Mouse (Mus musculus) lung, adult 18-20 months (tissue): ENCODE measurements around the gene Prkcg.
A peak's percentile ranks its signal among the peaks of the same experiment; 100 is the strongest.

Experiments used
- DNase-seq, 2 experiments: peaks; one replicate each; pipeline ENCODE4 v3.0.0; 2022; ENCODE audit warnings: mixed read lengths in 2 of 2

Prkcg gene

DNA sequence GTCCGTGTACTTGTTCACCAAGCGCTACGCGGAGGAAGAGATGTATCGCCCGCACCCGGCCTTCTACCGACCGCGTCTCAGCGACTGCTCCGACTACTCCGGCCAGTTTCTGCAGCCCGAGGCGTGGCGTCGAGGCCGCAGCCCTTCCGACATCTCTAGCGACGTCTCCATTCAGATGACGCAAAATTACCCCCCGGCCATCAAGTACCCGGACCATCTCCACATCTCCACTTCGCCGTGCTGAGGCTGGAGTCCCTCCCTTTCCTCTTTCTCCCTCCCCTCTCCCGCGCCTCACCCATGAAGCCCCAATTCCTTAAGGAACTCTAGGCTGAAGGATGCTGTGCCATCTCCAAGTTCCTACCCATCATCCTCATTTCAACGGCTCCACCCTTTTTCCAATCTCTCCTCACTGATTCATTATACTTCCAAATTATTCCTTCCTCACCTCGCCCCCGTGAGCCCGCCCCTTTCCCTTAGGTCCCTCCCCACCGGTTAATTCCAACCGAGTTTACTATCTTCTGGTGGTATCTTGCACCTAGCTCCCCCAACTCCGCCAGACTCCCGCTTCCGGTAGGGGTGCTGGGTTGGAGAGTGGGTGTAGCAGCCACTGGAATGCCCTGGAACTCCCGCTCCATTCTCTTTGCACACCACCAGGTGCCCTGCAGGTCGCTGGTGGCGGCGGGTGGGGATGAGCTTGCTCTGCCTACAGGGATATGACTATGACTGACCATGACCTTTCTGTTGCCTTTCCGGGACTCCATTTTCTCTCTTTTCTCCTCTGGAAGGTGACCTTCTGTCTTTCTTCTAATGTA is 77.9 kb downstream of the Prkcg start:
- DNase-seq, result peak in 1 of 2 experiments; percentile 1

- no peak for DNase-seq
Measured at GRCm38 (mm10) chr7:3367569-3367968, 78.6 kb downstream of the Prkcg start.

DNA sequence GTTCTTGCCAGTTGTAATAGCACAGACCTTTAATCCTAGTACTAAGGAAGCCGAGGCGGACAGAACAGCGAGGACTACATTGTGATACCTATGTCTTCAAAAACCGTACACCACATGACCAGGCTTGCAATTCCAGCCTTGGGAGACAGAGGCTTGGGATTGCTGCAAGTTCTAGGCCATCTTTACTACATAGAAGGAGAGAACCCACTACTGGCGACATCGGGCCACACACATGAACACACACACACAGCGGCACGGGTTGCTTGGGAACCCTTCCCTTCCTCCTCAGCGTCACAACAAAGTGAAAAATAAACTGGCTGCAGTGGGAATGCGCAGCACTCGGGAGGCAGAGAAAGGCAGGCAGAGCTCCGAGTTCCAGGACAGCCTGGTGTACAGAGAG is 79.3 kb downstream of the Prkcg start:
- peak in 1 of 2 experiments; percentile 4 for DNase-seq

GRCm38 (mm10) chr7:3369189-3369588 is 80.2 kb downstream of the Prkcg start:
- no peak for DNase-seq

GRCm38 (mm10) chr7:3370407-3370806 is 81.4 kb downstream of the Prkcg start:
- no peak for DNase-seq

DNA sequence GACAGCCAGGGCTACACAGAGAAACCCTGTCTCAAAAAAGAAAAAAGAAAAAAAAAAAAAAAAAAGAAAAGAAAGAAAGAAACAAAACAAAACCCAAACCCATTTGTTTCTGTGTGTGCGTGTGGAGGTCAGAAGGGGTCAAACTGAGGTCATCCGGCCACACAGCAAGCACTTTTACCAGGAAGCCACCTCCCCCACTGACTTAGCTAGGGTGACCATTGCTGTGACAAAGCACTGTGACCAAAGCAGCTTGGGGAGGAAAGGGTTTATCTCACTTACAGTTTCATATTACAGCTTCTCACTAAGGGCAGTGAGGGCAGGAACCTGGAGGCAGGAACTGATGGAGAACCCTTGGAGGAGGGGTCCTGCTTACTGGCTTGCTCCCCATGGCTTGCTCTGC is 83.4 kb downstream of the Prkcg start:
- DNase-seq, result no peak

- DNase-seq, result peak in 1 of 2 experiments; percentile 55
Measured at GRCm38 (mm10) chr7:3373754-3374153, 84.8 kb downstream of the Prkcg start.

GRCm38 (mm10) chr7:3376831-3377230 is 87.9 kb downstream of the Prkcg start:
- peak; percentile 55 to 63 for DNase-seq
